Mouse (Mus musculus): Measurements from ENCODE around the gene Phf3. TPM values are rescaled to one million over a fixed set of nuclear protein-coding genes. Genes with fewer than 3 reads are reported as not detected.
"Not testable (repeated sequence)": the region's sequence is repeated elsewhere in the genome, so short reads cannot be mapped to it uniquely, and the experiment has no call there.

The Phf3 gene
- polyA plus RNA-seq, 1 experiment from 2014 or later = 35.0 TPM

DNA sequence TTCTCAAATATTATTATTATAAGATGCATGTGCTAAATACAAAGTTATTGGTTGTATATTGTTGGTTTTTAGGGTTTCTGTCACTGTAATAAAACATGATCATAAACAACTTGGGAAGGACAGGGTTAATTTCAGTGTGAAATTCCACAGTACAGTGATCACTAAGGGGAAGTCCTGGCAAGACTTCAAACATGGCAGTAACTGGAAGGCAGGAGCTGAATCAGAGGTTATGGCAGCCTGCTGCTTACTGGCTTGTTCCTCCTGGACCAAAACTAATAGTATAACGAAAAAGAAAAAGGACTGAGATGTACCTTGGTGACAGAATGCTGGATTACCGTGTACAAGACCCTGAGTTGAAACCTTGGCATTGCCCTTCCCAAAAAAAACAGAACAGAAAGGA is 84.7 kb downstream of the Phf3 start:
- no peaks in the 10 kb centered on the region for H3K27me3 ChIP-seq
- 61% methylated on average over 2 of the region's 2 CpGs for WGBS
- no peak for ATAC-seq (ENCODE audit: borderline replicate concordance, extremely low read depth, low FRiP score, low TSS enrichment)
- no peak overlapping the region for H3K4me2 ChIP-seq
- no peaks in the 10 kb centered on the region for H3K36me3 ChIP-seq
- no peaks in the 10 kb centered on the region for H3K4me1 ChIP-seq
- H3K9ac ChIP-seq = no peak overlapping the region
- H3K27ac ChIP-seq = no peak overlapping the region
- no peaks in the 10 kb centered on the region for H3K9me3 ChIP-seq
- H3K4me3 ChIP-seq = no peak overlapping the region

GRCm38 (mm10) chr1:30786583-30786982 is 87.1 kb downstream of the Phf3 start:
- WGBS = 80% methylated on average over 9 of the region's 9 CpGs
- Histone ChIP-seq H3K27me3 (no peaks in the 10 kb centered on the region), H3K4me1 (no peaks in the 10 kb centered on the region), H3K4me3 (no peak overlapping the region), H3K36me3 (no peaks in the 10 kb centered on the region), H3K9me3 (no peaks in the 10 kb centered on the region), H3K9ac (no peak overlapping the region), H3K27ac (no peak overlapping the region), H3K4me2 (no peak overlapping the region)
- ATAC-seq (ENCODE audit: borderline replicate concordance, extremely low read depth, low FRiP score, low TSS enrichment) = no peak

GRCm38 (mm10) chr1:30783741-30784140 is 90.0 kb downstream of the Phf3 start:
- Histone ChIP-seq H3K4me1 (no peaks in the 10 kb centered on the region), H3K27me3 (no peaks in the 10 kb centered on the region), H3K4me3 (no peak overlapping the region), H3K9me3 (no peaks in the 10 kb centered on the region), H3K36me3 (no peaks in the 10 kb centered on the region), H3K27ac (no peak overlapping the region), H3K9ac (no peak overlapping the region), H3K4me2 (no peak overlapping the region)
- ATAC-seq (ENCODE audit: borderline replicate concordance, extremely low read depth, low FRiP score, low TSS enrichment) = no peak
- 69% methylated on average over 6 of the region's 6 CpGs for WGBS

- no peaks in the 10 kb centered on the region for H3K27me3 ChIP-seq
- no peaks in the 10 kb centered on the region for H3K36me3 ChIP-seq
- no peak for ATAC-seq (ENCODE audit: borderline replicate concordance, extremely low read depth, low FRiP score, low TSS enrichment)
- H3K9me3 ChIP-seq = no peaks in the 10 kb centered on the region
- no peak overlapping the region for H3K9ac ChIP-seq
- no peak overlapping the region for H3K4me3 ChIP-seq
- no peak overlapping the region for H3K27ac ChIP-seq
- 43% methylated on average over 6 of the region's 6 CpGs for WGBS
- H3K4me1 ChIP-seq = no peaks in the 10 kb centered on the region; the same call in 1 of the 2 replicates
- H3K4me2 ChIP-seq = no peak overlapping the region
Measured at GRCm38 (mm10) chr1:30780293-30780692, 93.4 kb downstream of the Phf3 start.

GRCm38 (mm10) chr1:30779562-30779961 is 94.2 kb downstream of the Phf3 start:
- no peaks in the 10 kb centered on the region for H3K9me3 ChIP-seq
- no peak overlapping the region for H3K4me2 ChIP-seq
- H3K27me3 ChIP-seq = no peaks in the 10 kb centered on the region
- H3K4me1 ChIP-seq = no peaks in the 10 kb centered on the region; the same call in 1 of the 2 replicates
- WGBS = 73% methylated on average over 3 of the region's 3 CpGs
- no peak overlapping the region for H3K27ac ChIP-seq
- no peak overlapping the region for H3K4me3 ChIP-seq
- no peaks in the 10 kb centered on the region for H3K36me3 ChIP-seq
- H3K9ac ChIP-seq = no peak overlapping the region
- no peak; the same call in 1 of the 2 replicates for ATAC-seq (ENCODE audit: borderline replicate concordance, extremely low read depth, low FRiP score, low TSS enrichment)

DNA sequence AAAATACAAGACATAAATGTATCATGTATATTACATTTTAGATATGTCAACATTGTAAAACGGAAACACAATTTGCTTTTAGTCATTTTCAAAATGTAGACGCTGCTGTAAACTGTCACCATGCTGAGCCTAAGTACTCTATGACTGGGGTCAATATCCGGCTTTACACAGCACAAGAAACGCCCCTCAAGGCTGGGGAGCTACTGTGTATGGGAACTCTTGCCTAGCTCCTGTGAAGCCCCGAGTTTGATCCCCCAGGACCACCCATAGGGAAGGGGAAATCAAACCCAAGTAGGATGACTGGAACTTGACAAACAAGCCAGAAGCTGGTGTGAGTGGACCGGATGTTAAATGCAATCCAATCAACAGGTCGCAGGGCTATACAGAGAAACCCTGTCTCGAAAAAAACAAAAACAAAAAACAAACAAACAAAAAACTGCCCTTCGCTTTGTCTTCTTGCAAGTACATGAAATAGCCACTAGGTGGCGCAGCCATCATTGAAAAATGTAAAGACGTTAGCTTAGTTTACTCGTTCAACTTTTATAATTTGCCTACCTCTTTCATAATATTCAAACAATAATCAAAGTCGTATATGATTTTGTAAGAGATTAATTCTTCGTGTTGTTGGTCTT is 95.2 kb downstream of the Phf3 start:
- Histone ChIP-seq H3K4me1 (no peaks in the 10 kb centered on the region; the same call in 1 of the 2 replicates), H3K27me3 (no peaks in the 10 kb centered on the region), H3K4me2 (no peak overlapping the region), H3K36me3 (no peaks in the 10 kb centered on the region), H3K27ac (no peak overlapping the region), H3K4me3 (no peak overlapping the region), H3K9ac (no peak overlapping the region), H3K9me3 (no peaks in the 10 kb centered on the region)
- 0 out of 2 replicates have a peak, but pooled peaks have one; percentile 39 for ATAC-seq (ENCODE audit: borderline replicate concordance, extremely low read depth, low FRiP score, low TSS enrichment)
- WGBS = 15% methylated on average over 14 of the region's 14 CpGs

- 45% methylated on average over 2 of the region's 2 CpGs for WGBS
- no peak for ATAC-seq (ENCODE audit: borderline replicate concordance, extremely low read depth, low FRiP score, low TSS enrichment)
Measured at GRCm38 (mm10) chr1:30776196-30776595, 97.5 kb downstream of the Phf3 start.

GRCm38 (mm10) chr1:30773662-30774061 is 100.1 kb downstream of the Phf3 start:
- no peak overlapping the region for H3K4me2 ChIP-seq
- H3K4me3 ChIP-seq = no peak overlapping the region
- H3K4me1 ChIP-seq = no peaks in the 10 kb centered on the region; the same call in 1 of the 2 replicates
- no peaks in the 10 kb centered on the region for H3K27me3 ChIP-seq
- no peaks in the 10 kb centered on the region for H3K36me3 ChIP-seq
- H3K27ac ChIP-seq = no peak overlapping the region
- WGBS = 70% methylated on average over 6 of the region's 6 CpGs
- ATAC-seq (ENCODE audit: borderline replicate concordance, extremely low read depth, low FRiP score, low TSS enrichment) = no peak
- no peaks in the 10 kb centered on the region for H3K9me3 ChIP-seq
- H3K9ac ChIP-seq = no peak overlapping the region

More at GRCm38 (mm10) chr1:30776196-30776595, 97.5 kb downstream of the Phf3 start:
- Histone ChIP-seq H3K4me3 (no peak overlapping the region), H3K27ac (no peak overlapping the region), H3K4me1 (no peaks in the 10 kb centered on the region; the same call in 1 of the 2 replicates), H3K4me2 (no peak overlapping the region), H3K36me3 (no peaks in the 10 kb centered on the region), H3K9me3 (no peaks in the 10 kb centered on the region), H3K27me3 (no peaks in the 10 kb centered on the region), H3K9ac (no peak overlapping the region)

- no peaks in the 10 kb centered on the region for H3K36me3 ChIP-seq
- H3K9ac ChIP-seq = no peak overlapping the region
- H3K4me3 ChIP-seq = no peak overlapping the region
- no peaks in the 10 kb centered on the region for H3K4me1 ChIP-seq
- no peaks in the 10 kb centered on the region for H3K9me3 ChIP-seq
- no peak for ATAC-seq (ENCODE audit: borderline replicate concordance, extremely low read depth, low FRiP score, low TSS enrichment)
- no peaks in the 10 kb centered on the region for H3K27me3 ChIP-seq
- WGBS = 69% methylated on average over 7 of the region's 7 CpGs
- H3K4me2 ChIP-seq = no peak overlapping the region
- H3K27ac ChIP-seq = no peak overlapping the region
Measured at GRCm38 (mm10) chr1:30772851-30773250, 100.9 kb downstream of the Phf3 start.

GRCm38 (mm10) chr1:30771772-30772171 is 101.9 kb downstream of the Phf3 start:
- H3K4me1 ChIP-seq = no peaks in the 10 kb centered on the region
- H3K27ac ChIP-seq = no peak overlapping the region
- no peaks in the 10 kb centered on the region for H3K27me3 ChIP-seq
- no peaks in the 10 kb centered on the region for H3K36me3 ChIP-seq
- H3K4me2 ChIP-seq = no peak overlapping the region
- H3K9ac ChIP-seq = no peak overlapping the region
- no peaks in the 10 kb centered on the region for H3K9me3 ChIP-seq
- no peak; the same call in 1 of the 2 replicates for ATAC-seq (ENCODE audit: borderline replicate concordance, extremely low read depth, low FRiP score, low TSS enrichment)
- WGBS = 73% methylated on average over 6 of the region's 6 CpGs
- no peak overlapping the region for H3K4me3 ChIP-seq

DNA sequence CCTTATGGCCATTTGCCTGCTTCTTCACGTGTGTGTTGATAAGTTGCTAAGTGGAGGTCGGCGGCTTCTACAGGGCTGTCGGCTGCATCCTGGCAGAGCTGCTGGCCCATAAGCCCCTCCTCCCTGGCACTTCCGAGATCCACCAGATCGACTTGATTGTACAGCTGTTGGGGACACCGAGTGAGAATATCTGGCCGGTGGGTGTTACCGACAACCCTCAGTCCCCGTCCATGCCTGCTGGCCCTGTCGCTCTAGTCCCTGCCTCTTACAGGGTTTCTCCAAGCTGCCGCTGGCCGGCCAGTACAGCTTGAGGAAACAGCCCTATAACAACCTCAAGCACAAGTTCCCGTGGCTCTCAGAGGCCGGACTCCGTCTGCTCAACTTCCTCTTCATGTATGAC is 103.1 kb downstream of the Phf3 start:
- WGBS = 63% methylated on average over 13 of the region's 16 CpGs
- not testable (repeated sequence) for ATAC-seq (ENCODE audit: borderline replicate concordance, extremely low read depth, low FRiP score, low TSS enrichment); H3K36me3 ChIP-seq

DNA sequence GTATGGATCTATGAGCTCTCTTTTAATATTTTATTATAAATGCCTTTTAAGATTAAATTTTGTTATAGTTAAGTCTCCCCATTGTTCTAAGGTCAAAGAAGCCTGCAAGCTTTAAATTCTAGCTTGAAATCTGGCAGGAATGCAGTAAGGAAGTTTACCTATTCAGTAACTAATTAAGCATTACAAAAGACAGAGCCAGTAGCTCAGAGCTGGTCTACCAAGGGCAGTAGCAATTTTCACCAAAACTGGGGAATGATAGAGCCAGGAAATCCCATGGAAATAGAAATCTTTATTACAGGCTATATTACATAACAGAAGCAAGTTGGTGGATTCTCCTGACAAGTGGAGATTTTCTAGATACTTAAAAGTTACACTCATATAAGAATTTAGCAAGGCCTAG is 116.9 kb downstream of the Phf3 start:
- no peak for ATAC-seq (ENCODE audit: borderline replicate concordance, extremely low read depth, low FRiP score, low TSS enrichment)
- no peaks in the 10 kb centered on the region for H3K36me3 ChIP-seq
- no peak overlapping the region for H3K4me3 ChIP-seq
- H3K27ac ChIP-seq = no peak overlapping the region
- no peak overlapping the region for H3K4me2 ChIP-seq
- no peak overlapping the region for H3K9ac ChIP-seq
- H3K9me3 ChIP-seq = no peaks in the 10 kb centered on the region
- H3K27me3 ChIP-seq = no peaks in the 10 kb centered on the region
- no peaks in the 10 kb centered on the region for H3K4me1 ChIP-seq

More for the DNA sequence above, 103.1 kb downstream of the Phf3 start:
- not testable (repeated sequence) for H3K9me3 ChIP-seq, H3K4me3 ChIP-seq, H3K9ac ChIP-seq, H3K4me1 ChIP-seq, H3K4me2 ChIP-seq, H3K27me3 ChIP-seq, H3K27ac ChIP-seq
